Mouse (Mus musculus): ENCODE results near the gene Gatb. TPM values are rescaled to one million over a fixed set of nuclear protein-coding genes. Genes with fewer than 3 reads are reported as not detected.

Gatb gene
- polyA plus RNA-seq, 1 experiment = 60.3 TPM

- no peaks in the 10 kb centered on the region for H3K4me1 ChIP-seq (ENCODE audit: control insufficient read depth, insufficient read depth, insufficient read length, low read length)
- H3K4me3 ChIP-seq (ENCODE audit: insufficient read depth, low read depth, low read length) = no peak overlapping the region
- no peak overlapping the region for H3K27ac ChIP-seq (replicated peaks; ENCODE audit: low read depth, low read length)
These were observed 119.1 kb downstream of the Gatb start for GRCm38 (mm10) chr3:85693013-85693412.

GRCm38 (mm10) chr3:85695056-85695455, 121.1 kb downstream of the Gatb start:
- Histone ChIP-seq H3K4me3 (ENCODE audit: insufficient read depth, low read depth, low read length) (no peak overlapping the region), H3K27ac (replicated peaks; ENCODE audit: low read depth, low read length) (no peak overlapping the region), H3K4me1 (ENCODE audit: control insufficient read depth, insufficient read depth, insufficient read length, low read length) (no peaks in the 10 kb centered on the region)

DNA sequence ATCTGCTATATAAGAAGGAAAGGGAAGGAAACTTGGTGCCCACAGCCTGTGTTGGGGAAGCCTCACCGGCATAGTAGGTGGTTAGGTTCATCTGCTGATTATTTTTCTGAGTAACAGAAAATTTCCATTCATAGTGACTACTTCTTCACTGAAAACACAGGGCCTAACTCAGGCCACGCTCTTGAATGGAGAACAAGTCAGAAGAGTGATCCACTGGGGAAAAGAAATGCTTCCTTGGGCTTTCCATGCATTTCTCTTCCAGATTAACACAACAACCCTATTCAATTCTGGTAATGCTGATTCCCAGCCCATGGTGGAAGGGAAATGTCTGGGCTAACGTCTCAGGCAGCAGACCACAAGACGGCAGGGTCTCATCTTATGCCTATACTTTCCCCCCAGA, 124.6 kb downstream of the Gatb start:
- Histone ChIP-seq H3K4me1 (ENCODE audit: control insufficient read depth, insufficient read depth, insufficient read length, low read length) (no peaks in the 10 kb centered on the region), H3K27ac (replicated peaks; ENCODE audit: low read depth, low read length) (no peak overlapping the region), H3K4me3 (ENCODE audit: insufficient read depth, low read depth, low read length) (no peak overlapping the region)

- no peaks in the 10 kb centered on the region for H3K4me1 ChIP-seq (ENCODE audit: control insufficient read depth, insufficient read depth, insufficient read length, low read length)
- no peak overlapping the region for H3K27ac ChIP-seq (replicated peaks; ENCODE audit: low read depth, low read length)
- H3K4me3 ChIP-seq (ENCODE audit: insufficient read depth, low read depth, low read length) = no peak overlapping the region
These were observed 129.4 kb downstream of the Gatb start for GRCm38 (mm10) chr3:85703141-85703882.

Other genes with a start within 250 kb of the Gatb start
- gene Fam160a1, start 243.2 kb downstream of the Gatb start, polyA plus RNA-seq (2012; ENCODE audit: insufficient read depth, insufficient read length, missing spikeins) = 2.5 and 2.9 TPM in 2 replicates